Mouse (Mus musculus) midbrain, embryonic 14.5 days (tissue): ENCODE measurements around the gene Rhod. TPM values are rescaled to one million over a fixed set of nuclear protein-coding genes. Genes with fewer than 3 reads are reported as not detected.

Source experiments
- ATAC-seq: fragments of 200-750 bp; cut with Nextera tagmentation; 2 replicates; pipeline ENCODE4 v1.8.0; 2017; ENCODE audit warnings: moderate number of reproducible peaks, moderate library complexity; ENCODE audit not compliant: low FRiP score, low TSS enrichment
- DNase-seq: peaks from one replicate; pipeline ENCODE4 v3.0.0-alpha.2; 2015
- H3K27ac ChIP-seq: fragments of 300-500 bp; sonication (generic); replicated peaks from 2 replicates; pipeline ENCODE4 v1.5.1; 2014; ENCODE audit warnings: mild to moderate bottlenecking, low read depth, low read length, moderate library complexity
- H3K27me3 ChIP-seq: fragments of 300-500 bp; sonication (generic); 2 replicates; pipeline ENCODE4 v1.6.1; 2014; ENCODE audit warnings: low read length, control low read depth, mixed read lengths; ENCODE audit not compliant: control insufficient read depth, insufficient read depth
- H3K36me3 ChIP-seq: fragments of 300-500 bp; sonication (generic); 2 replicates; pipeline ENCODE4 v1.6.1; 2014; ENCODE audit warnings: low read length, control low read depth; ENCODE audit not compliant: control insufficient read depth, insufficient read depth
- H3K4me1 ChIP-seq: fragments of 300-500 bp; sonication (generic); 2 replicates; pipeline ENCODE4 v1.6.1; 2014; ENCODE audit warnings: mild to moderate bottlenecking, antibody characterized with exemption, low read length, control low read depth; ENCODE audit not compliant: control insufficient read depth, insufficient read depth
- H3K4me2 ChIP-seq: fragments of 300-500 bp; sonication (generic); 2 replicates; pipeline ENCODE4 v1.6.1; 2014; ENCODE audit warnings: mild to moderate bottlenecking, low read length, moderate library complexity
- H3K4me3 ChIP-seq: fragments of 300-500 bp; sonication (generic); replicated peaks from 2 replicates; pipeline ENCODE4 v1.5.1; 2014; ENCODE audit warnings: low read depth, low read length
- H3K9ac ChIP-seq: fragments of 300-500 bp; sonication (generic); replicated peaks from 2 replicates; pipeline ENCODE4 v1.6.1; 2014; ENCODE audit warnings: mild to moderate bottlenecking, low read length, moderate library complexity
- H3K9me3 ChIP-seq: fragments of 300-500 bp; sonication (generic); 2 replicates; pipeline ENCODE4 v1.6.1; 2016; ENCODE audit warnings: low read length, control low read depth, mixed read lengths; ENCODE audit not compliant: control insufficient read depth
- WGBS: fragments of 180-500 bp; shearing (Covaris S2); extraction: QIAGEN DNeasy Blood & Tissue Kit; methylation state at CpG from one replicate; pipeline ENCODE4 v1.1.7; 2014; 5-methylcytosine and 5-hydroxymethylcytosine counted together
- polyA plus RNA-seq: library from polyadenylated mRNA; unstranded; fragments of >200 nt; fragmentation: Nextera tagmentation; extraction: Ambion mirVana; gene quantifications from 2 replicates; pipeline ENCODE4 v1.2.1, GENCODE M21; 2014

Gene Rhod
- polyA plus RNA-seq, 1 experiment from 2014 or later, result 4.8 TPM

- Histone ChIP-seq H3K9me3 (no peaks in the 10 kb centered on the region), H3K27ac (no peak overlapping the region), H3K9ac (no peak overlapping the region), H3K36me3 (no peaks in the 10 kb centered on the region), H3K4me2 (no peak overlapping the region), H3K4me1 (peaks cover 8% of the 10 kb centered on the region; the same call in 1 of the 2 replicates), H3K27me3 (0 out of 2 replicates have a peak, but pooled peaks cover 3% of the 10 kb centered on the region), H3K4me3 (no peak overlapping the region)
- DNase-seq, result peak; percentile 86
- no peak for ATAC-seq
- 11% methylated on average over 3 of the region's 3 CpGs for WGBS
These were observed 3.2 kb upstream of the Rhod start for GRCm38 (mm10) chr19:4442408-4442807.

- no peak overlapping the region for H3K9ac ChIP-seq
- WGBS, result 31% methylated on average over 10 of the region's 10 CpGs
These were observed 2.5 kb upstream of the Rhod start for GRCm38 (mm10) chr19:4441621-4442161.

DNA sequence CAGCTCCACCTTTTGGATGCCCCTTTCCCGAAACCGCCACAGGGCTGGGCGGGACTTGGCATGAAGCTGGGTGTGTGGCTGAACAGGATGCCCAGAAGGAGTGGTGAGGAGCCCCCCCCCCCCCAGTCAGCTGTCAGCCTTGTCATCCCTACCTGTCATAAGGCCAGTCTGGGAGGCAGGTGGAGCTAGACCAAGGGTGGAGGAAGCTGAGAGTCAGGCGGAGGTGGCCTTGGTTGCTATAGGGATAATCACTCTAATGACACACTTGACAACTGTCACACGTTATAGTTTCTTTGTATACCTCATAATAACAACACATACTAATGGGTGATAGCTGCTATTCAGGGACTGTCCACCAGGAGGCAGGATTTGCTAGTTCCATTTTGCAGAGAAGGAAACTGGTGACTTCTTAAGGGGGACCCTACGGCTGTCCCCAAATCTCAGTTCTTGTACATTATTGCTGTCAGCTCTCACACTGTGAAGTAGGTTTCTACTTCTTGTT lies 1.9 kb upstream of the Rhod start:
- 0 out of 2 replicates have a peak, but pooled peaks cover 3% of the 10 kb centered on the region for H3K27me3 ChIP-seq
- no peak overlapping the region for H3K4me2 ChIP-seq
- no peak overlapping the region for H3K27ac ChIP-seq
- H3K9ac ChIP-seq, result no peak overlapping the region
- 30% methylated on average over 6 of the region's 6 CpGs for WGBS
- no peak overlapping the region for H3K4me3 ChIP-seq
- ATAC-seq (no peak), DNase-seq (peak; percentile 59)
- H3K9me3 ChIP-seq, result no peaks in the 10 kb centered on the region
- peaks cover 8% of the 10 kb centered on the region; the same call in 1 of the 2 replicates for H3K4me1 ChIP-seq
- H3K36me3 ChIP-seq, result no peaks in the 10 kb centered on the region

More at GRCm38 (mm10) chr19:4441621-4442161, 2.5 kb upstream of the Rhod start:
- H3K4me1 ChIP-seq, result peaks cover 8% of the 10 kb centered on the region; the same call in 1 of the 2 replicates
- no peak overlapping the region for H3K4me3 ChIP-seq
- H3K9me3 ChIP-seq, result no peaks in the 10 kb centered on the region
- H3K4me2 ChIP-seq, result no peak overlapping the region
- 0 out of 2 replicates have a peak, but pooled peaks cover 3% of the 10 kb centered on the region for H3K27me3 ChIP-seq
- no peak for ATAC-seq
- no peak overlapping the region for H3K27ac ChIP-seq
- no peaks in the 10 kb centered on the region for H3K36me3 ChIP-seq
- DNase-seq, result no peak

DNA sequence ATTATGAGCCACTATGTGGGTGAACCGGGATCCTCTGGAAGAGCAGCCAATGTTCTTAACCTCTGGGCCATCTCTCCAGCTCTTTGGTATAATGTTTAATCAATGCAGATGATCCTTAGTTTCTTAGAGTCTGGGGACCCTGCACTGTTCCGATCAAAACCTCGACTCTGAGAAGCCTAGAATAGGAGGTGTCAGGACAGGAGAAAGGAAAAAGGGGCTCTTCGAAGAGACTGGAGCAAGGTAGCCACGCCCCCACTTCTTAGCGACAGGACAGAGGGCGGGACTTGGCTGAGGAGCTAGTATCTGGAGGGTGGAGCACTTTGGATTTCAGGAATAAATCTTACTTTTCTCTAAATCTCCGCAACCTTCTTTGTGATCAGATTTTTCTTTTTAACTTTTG lies 990 bp upstream of the Rhod start:
- H3K27me3 ChIP-seq, result 0 out of 2 replicates have a peak, but pooled peaks cover 3% of the 10 kb centered on the region
- no peak overlapping the region for H3K9ac ChIP-seq
- H3K9me3 ChIP-seq, result no peaks in the 10 kb centered on the region
- peak; percentile 21 for DNase-seq
- no peak overlapping the region for H3K4me3 ChIP-seq
- WGBS, result 10% methylated on average over 8 of the region's 8 CpGs
- no peak for ATAC-seq
- no peak overlapping the region for H3K27ac ChIP-seq
- peaks cover 8% of the 10 kb centered on the region; the same call in 1 of the 2 replicates for H3K4me1 ChIP-seq
- no peaks in the 10 kb centered on the region for H3K36me3 ChIP-seq
- H3K4me2 ChIP-seq, result no peak overlapping the region

DNA sequence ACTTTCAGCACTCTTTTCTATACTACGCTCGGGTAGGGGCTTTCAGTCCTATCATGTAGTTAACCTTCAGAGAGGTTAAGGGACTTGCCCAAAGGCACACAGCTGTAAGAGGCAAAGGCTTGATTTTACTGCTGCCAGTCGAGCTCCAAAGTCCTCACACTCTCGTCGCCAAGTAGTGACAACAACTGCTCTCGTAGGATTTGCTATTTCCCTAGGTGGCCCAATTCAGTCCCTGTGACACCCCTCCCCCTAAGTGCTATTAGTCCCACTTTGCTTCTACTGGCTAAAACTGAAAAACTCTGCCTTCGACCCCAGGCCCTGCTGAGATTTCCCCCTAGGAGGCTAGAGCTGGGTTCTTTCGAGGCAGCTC lies 456 bp downstream of the Rhod start:
- Histone ChIP-seq H3K4me2 (peak overlapping the region; percentile 85), H3K9me3 (no peaks in the 10 kb centered on the region), H3K9ac (peak overlapping the region; percentile 52), H3K27ac (no peak overlapping the region), H3K36me3 (no peaks in the 10 kb centered on the region), H3K27me3 (0 out of 2 replicates have a peak, but pooled peaks cover 3% of the 10 kb centered on the region), H3K4me1 (peaks cover 8% of the 10 kb centered on the region; the same call in 1 of the 2 replicates), H3K4me3 (peak overlapping the region; percentile 44)
- 7% methylated on average over 8 of the region's 8 CpGs for WGBS
- no peak for DNase-seq
- ATAC-seq, result no peak

- Histone ChIP-seq H3K36me3 (no peaks in the 10 kb centered on the region), H3K4me2 (no peak overlapping the region), H3K9ac (no peak overlapping the region), H3K27me3 (0 out of 2 replicates have a peak, but pooled peaks cover 3% of the 10 kb centered on the region), H3K27ac (no peak overlapping the region), H3K4me3 (no peak overlapping the region), H3K4me1 (peaks cover 8% of the 10 kb centered on the region; the same call in 1 of the 2 replicates), H3K9me3 (no peaks in the 10 kb centered on the region)
- DNase-seq, result no peak
- 81% methylated on average over 6 of the region's 6 CpGs for WGBS
- no peak for ATAC-seq
These were observed 1.3 kb downstream of the Rhod start for GRCm38 (mm10) chr19:4437886-4438285.

- Histone ChIP-seq H3K9me3 (no peaks in the 10 kb centered on the region), H3K4me2 (no peak overlapping the region), H3K9ac (no peak overlapping the region), H3K27me3 (0 out of 2 replicates have a peak, but pooled peaks cover 3% of the 10 kb centered on the region), H3K27ac (no peak overlapping the region), H3K4me3 (no peak overlapping the region), H3K36me3 (no peaks in the 10 kb centered on the region), H3K4me1 (peaks cover 8% of the 10 kb centered on the region; the same call in 1 of the 2 replicates)
- WGBS, result 87% methylated on average over 3 of the region's 3 CpGs
- ATAC-seq (no peak), DNase-seq (no peak)
These were observed 3.0 kb downstream of the Rhod start for GRCm38 (mm10) chr19:4436254-4436653.

GRCm38 (mm10) chr19:4434999-4435398 lies 4.2 kb downstream of the Rhod start:
- no peaks in the 10 kb centered on the region for H3K36me3 ChIP-seq
- peaks cover 8% of the 10 kb centered on the region; the same call in 1 of the 2 replicates for H3K4me1 ChIP-seq
- H3K27me3 ChIP-seq, result no peaks in the 10 kb centered on the region
- H3K9me3 ChIP-seq, result no peaks in the 10 kb centered on the region
- no peak overlapping the region for H3K27ac ChIP-seq
- no peak overlapping the region for H3K4me2 ChIP-seq
- DNase-seq (no peak), ATAC-seq (no peak)
- no peak overlapping the region for H3K9ac ChIP-seq
- WGBS, result 88% methylated on average over 1 of the region's 1 CpGs
- H3K4me3 ChIP-seq, result no peak overlapping the region

DNA sequence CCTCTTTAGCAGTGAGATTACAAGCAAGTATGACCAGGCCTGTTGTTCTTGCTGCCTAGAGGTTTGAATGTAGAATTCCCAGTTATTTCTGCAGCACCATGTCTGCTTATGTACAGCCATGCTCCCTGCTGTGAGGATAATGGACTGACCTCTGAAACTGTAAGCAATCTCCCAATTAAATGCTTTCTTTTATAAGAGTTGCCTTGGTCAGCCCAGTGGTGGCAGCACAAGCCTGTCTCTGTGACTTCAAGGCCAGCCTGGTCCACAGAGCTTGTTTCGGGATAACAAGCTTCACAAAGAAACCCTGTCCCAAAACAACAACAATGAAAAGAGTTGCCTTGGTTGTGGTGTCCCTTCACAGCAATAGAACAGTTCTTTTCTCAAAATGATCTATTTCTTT lies 5.5 kb downstream of the Rhod start:
- Histone ChIP-seq H3K4me2 (no peak overlapping the region), H3K36me3 (no peaks in the 10 kb centered on the region), H3K27ac (no peak overlapping the region), H3K9me3 (no peaks in the 10 kb centered on the region), H3K4me1 (no peaks in the 10 kb centered on the region; the same call in 1 of the 2 replicates), H3K27me3 (no peaks in the 10 kb centered on the region), H3K9ac (no peak overlapping the region), H3K4me3 (no peak overlapping the region)
- ATAC-seq, result no peak
- no peak for DNase-seq
- 76% methylated on average over 1 of the region's 1 CpGs for WGBS
